Mouse (Mus musculus) liver, adult 2 months (tissue): ENCODE data around the gene Alg12.

Source experiments
- CTCF ChIP-seq: fragments of 200-500 bp; IDR thresholded peaks from 2 replicates; pipeline ENCODE4 v1.5.1; 2011; ENCODE audit warnings: low read depth, low read length, control low read depth
- POLR2A ChIP-seq: fragments of 200-500 bp; IDR thresholded peaks from 2 replicates; pipeline ENCODE4 v1.6.1; 2011; ENCODE audit warnings: low read length, control low read depth; ENCODE audit not compliant: insufficient read depth; ENCODE audit errors: extremely low read depth

DNA sequence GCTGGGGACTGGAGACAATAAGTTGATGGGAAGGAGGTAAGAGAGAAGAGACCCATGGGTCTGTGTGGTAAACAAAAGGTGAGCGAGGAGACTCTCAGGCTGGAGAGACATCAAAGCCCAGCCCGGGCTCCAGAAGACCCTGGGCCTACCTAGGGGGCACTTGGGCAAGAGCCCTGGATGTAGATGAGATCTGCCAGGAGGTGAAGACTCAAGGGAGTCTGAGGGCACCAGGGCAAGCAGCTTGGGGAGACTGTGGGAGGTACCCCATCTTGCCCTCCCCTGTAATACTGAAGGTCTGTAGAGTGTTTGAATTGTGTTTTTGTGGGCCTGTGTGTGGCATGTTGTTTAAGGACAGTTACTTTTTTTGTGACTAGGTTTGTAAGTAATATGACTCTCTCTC, 39.6 kb upstream of the Alg12 start:
- TF ChIP-seq POLR2A, result no peak
- TF ChIP-seq CTCF, result no peak
